Comparison of ENCODE assay signal across 8 mouse cellular contexts in genomic region chr13:23505662-23506345, GRCm38 (mm10). TPM values are rescaled to one million over a fixed set of nuclear protein-coding genes. Genes with fewer than 3 reads are reported as not detected.
DNase-seq lines count a peak whose midpoint lies in the region; ATAC-seq and TF ChIP-seq lines count a peak whose summit lies in the region.

No protein-coding gene starts in this region.

- peak; percentile 17; the same call in 1 of the 2 replicates for ATAC-seq in megakaryocyte-erythroid progenitor cell, adult 5-6 weeks (replicated peaks; ENCODE audit: low FRiP score, low TSS enrichment, poor library complexity, severe bottlenecking)

- TF ChIP-seq EP300 in ES-Bruce4 (IDR thresholded peaks at IDR 0.05; ENCODE audit: insufficient read depth, low read depth, low read length): no peak

- no peak for TF ChIP-seq CTCF in ES-Bruce4 (IDR thresholded peaks at IDR 0.05; ENCODE audit: low read depth, low read length)
- TF ChIP-seq CTCF in layer of hippocampus, adult 2 months (conservative IDR thresholded peaks at IDR 0.05): no peak; the same call in 1 of the 2 replicates

- no peaks in the 10 kb centered on the region for H3K36me3 ChIP-seq in ES-Bruce4 (ENCODE audit: control insufficient read depth, insufficient read depth, low read length, poor library complexity, severe bottlenecking)
- H3K36me3 ChIP-seq in hindbrain, embryonic 10.5 days: no peaks in the 10 kb centered on the region

- H3K9ac ChIP-seq in ES-Bruce4 (ENCODE audit: low read depth, poor library complexity, severe bottlenecking): peak overlapping the region; percentile 71

- peak overlapping the region; percentile 79 for H3K4me3 ChIP-seq in ES-Bruce4 (ENCODE audit: low read depth, low read length)
- peak overlapping the region; percentile 55 for H3K4me3 ChIP-seq in hindbrain, embryonic 10.5 days
- no peak overlapping the region for H3K4me3 ChIP-seq in layer of hippocampus, adult 2 months

- peaks cover 8% of the 10 kb centered on the region for H3K4me1 ChIP-seq in ES-Bruce4 (ENCODE audit: control insufficient read depth, insufficient read depth, low read length)
- peaks cover 46% of the 10 kb centered on the region for H3K4me1 ChIP-seq in hindbrain, embryonic 10.5 days (replicated peaks)

- no peaks in the 10 kb centered on the region for H3K9me3 ChIP-seq in ES-Bruce4 (replicated peaks; ENCODE audit: control insufficient read depth, insufficient read depth, low read length, poor library complexity, severe bottlenecking)
- H3K9me3 ChIP-seq in hindbrain, embryonic 10.5 days: no peaks in the 10 kb centered on the region

- 4% methylated on average over 14 of the region's 14 CpGs for WGBS in hindbrain, embryonic 10.5 days

- H3K27ac ChIP-seq in ES-Bruce4 (ENCODE audit: insufficient read depth, low read length): peak overlapping the region; percentile 76
- H3K27ac ChIP-seq in hindbrain, embryonic 10.5 days: peak overlapping the region; percentile 71
- no peak overlapping the region for H3K27ac ChIP-seq in layer of hippocampus, adult 2 months

- DNase-seq in adrenal gland, postnatal 14 days: peak; percentile 22
- no peak for DNase-seq in adrenal gland, adult 18-20 months (ENCODE audit: low spot score in 2 of 2)
- peak; percentile 56 for DNase-seq in hindbrain, embryonic 10.5 days (ENCODE audit: low spot score)
- DNase-seq in layer of hippocampus, adult 2 months (ENCODE audit: low spot score in 2 of 2): no peak
- no peak for DNase-seq in layer of hippocampus, postnatal 10 days (ENCODE audit: low spot score in 2 of 2)
- no peak for DNase-seq in kidney, adult 18-20 months

- TF ChIP-seq POLR2A in ES-Bruce4 (IDR thresholded peaks at IDR 0.05; ENCODE audit: insufficient read depth, low read length): no peak

- H3K27me3 ChIP-seq in ES-Bruce4 (ENCODE audit: control insufficient read depth, insufficient read depth, low read length, poor library complexity, severe bottlenecking): no peaks in the 10 kb centered on the region
- H3K27me3 ChIP-seq in hindbrain, embryonic 10.5 days (ENCODE audit: insufficient read depth, poor library complexity, severe bottlenecking): no peaks in the 10 kb centered on the region

RNA-seq across cellular contexts. Expression of gene Btn2a2, which starts 17.1 kb away (rescaled TPM):
- not detected in 2 replicates for total RNA-seq in adrenal gland, postnatal 14 days (2021)
- not detected for total RNA-seq in adrenal gland, adult 18-20 months (2021)
- polyA plus RNA-seq in ES-Bruce4 (2011; ENCODE audit: insufficient read depth, insufficient read length, low read depth, missing spikeins): 0.91 and 1.9 TPM in 2 replicates
- polyA plus RNA-seq in hindbrain, embryonic 10.5 days (2016; fragmentation: Nextera tagmentation; extraction: Ambion mirVana): 0.29 and 0.35 TPM in 2 replicates
- not detected in 2 replicates for total RNA-seq in megakaryocyte-erythroid progenitor cell, adult 5-6 weeks (2014; fragmentation: Nextera tagmentation)
- not detected in 2 replicates for total RNA-seq in megakaryocyte-erythroid progenitor cell, adult 5-6 weeks (2017)
- total RNA-seq in layer of hippocampus, adult 2 months (2021): under 1 TPM; 0.49 to 0.52 TPM
- under 1 TPM; 0.53 to 0.58 TPM for total RNA-seq in layer of hippocampus, postnatal 10 days (2021)

RNA-seq across cellular contexts. Expression of gene Hist1h4h, which starts 25.0 kb away (rescaled TPM):
- total RNA-seq in adrenal gland, postnatal 14 days (2021): 699 and 771 TPM in 2 replicates
- total RNA-seq in adrenal gland, adult 18-20 months (2021): 100 to 1,000 TPM; 400 to 445 TPM
- polyA plus RNA-seq in ES-Bruce4 (2011; ENCODE audit: insufficient read depth, insufficient read length, low read depth, missing spikeins): 16.9 and 19.1 TPM in 2 replicates
- 5.8 and 7.4 TPM in 2 replicates for polyA plus RNA-seq in hindbrain, embryonic 10.5 days (2016; fragmentation: Nextera tagmentation; extraction: Ambion mirVana)
- 115 and 209 TPM in 2 replicates for total RNA-seq in megakaryocyte-erythroid progenitor cell, adult 5-6 weeks (2014; fragmentation: Nextera tagmentation)
- total RNA-seq in megakaryocyte-erythroid progenitor cell, adult 5-6 weeks (2017): 683 and 1,187 TPM in 2 replicates
- total RNA-seq in layer of hippocampus, adult 2 months (2021): 100 to 1,000 TPM; 333 to 344 TPM
- total RNA-seq in layer of hippocampus, postnatal 10 days (2021): 100 to 1,000 TPM; 280 to 315 TPM

RNA-seq across cellular contexts. Expression of gene Hist1h2af, which starts 27.9 kb away (rescaled TPM):
- 182 and 192 TPM in 2 replicates for total RNA-seq in adrenal gland, postnatal 14 days (2021)
- total RNA-seq in adrenal gland, adult 18-20 months (2021): 10 to 100 TPM in 1 of 2 experiments, 1 to 10 TPM in 1; 8.5 to 12.6 TPM
- 68.8 and 97.9 TPM in 2 replicates for polyA plus RNA-seq in ES-Bruce4 (2011; ENCODE audit: insufficient read depth, insufficient read length, low read depth, missing spikeins)
- 7.8 and 9.2 TPM in 2 replicates for polyA plus RNA-seq in hindbrain, embryonic 10.5 days (2016; fragmentation: Nextera tagmentation; extraction: Ambion mirVana)
- 41.1 and 66.5 TPM in 2 replicates for total RNA-seq in megakaryocyte-erythroid progenitor cell, adult 5-6 weeks (2014; fragmentation: Nextera tagmentation)
- 1,297 and 1,759 TPM in 2 replicates for total RNA-seq in megakaryocyte-erythroid progenitor cell, adult 5-6 weeks (2017)
- 10 to 100 TPM in 1 of 2 experiments, 1 to 10 TPM in 1; 6.9 to 12.2 TPM for total RNA-seq in layer of hippocampus, adult 2 months (2021)
- 10 to 100 TPM; 45.7 to 51.3 TPM for total RNA-seq in layer of hippocampus, postnatal 10 days (2021)

RNA-seq across cellular contexts. Expression of gene Hist1h3g, which starts 29.4 kb away (rescaled TPM):
- total RNA-seq in adrenal gland, postnatal 14 days (2021): 64.2 and 80.0 TPM in 2 replicates
- total RNA-seq in adrenal gland, adult 18-20 months (2021): 1 to 10 TPM; 3.8 to 4.7 TPM
- polyA plus RNA-seq in ES-Bruce4 (2011; ENCODE audit: insufficient read depth, insufficient read length, low read depth, missing spikeins): 8.9 and 16.9 TPM in 2 replicates
- 3.3 and 6.0 TPM in 2 replicates for polyA plus RNA-seq in hindbrain, embryonic 10.5 days (2016; fragmentation: Nextera tagmentation; extraction: Ambion mirVana)
- 189 and 293 TPM in 2 replicates for total RNA-seq in megakaryocyte-erythroid progenitor cell, adult 5-6 weeks (2014; fragmentation: Nextera tagmentation)
- 189 and 625 TPM in 2 replicates for total RNA-seq in megakaryocyte-erythroid progenitor cell, adult 5-6 weeks (2017)
- total RNA-seq in layer of hippocampus, adult 2 months (2021): 1 to 10 TPM; 3.6 to 5.5 TPM
- 10 to 100 TPM; 19.1 to 19.9 TPM for total RNA-seq in layer of hippocampus, postnatal 10 days (2021)

RNA-seq across cellular contexts. Expression of gene Hist1h2bh, which starts 37.4 kb away (rescaled TPM):
- total RNA-seq in adrenal gland, postnatal 14 days (2021): 18.0 and 26.2 TPM in 2 replicates
- 1 to 10 TPM; 1.8 to 2.2 TPM for total RNA-seq in adrenal gland, adult 18-20 months (2021)
- polyA plus RNA-seq in ES-Bruce4 (2011; ENCODE audit: insufficient read depth, insufficient read length, low read depth, missing spikeins): 3.9 and 4.2 TPM in 2 replicates
- polyA plus RNA-seq in hindbrain, embryonic 10.5 days (2016; fragmentation: Nextera tagmentation; extraction: Ambion mirVana): 0.51 and 1.1 TPM in 2 replicates
- total RNA-seq in megakaryocyte-erythroid progenitor cell, adult 5-6 weeks (2014; fragmentation: Nextera tagmentation): 31.9 and 110 TPM in 2 replicates
- 85.7 and 165 TPM in 2 replicates for total RNA-seq in megakaryocyte-erythroid progenitor cell, adult 5-6 weeks (2017)
- 1 to 10 TPM in 1 of 2 experiments, under 1 TPM in 1; 0.39 to 1.2 TPM for total RNA-seq in layer of hippocampus, adult 2 months (2021)
- total RNA-seq in layer of hippocampus, postnatal 10 days (2021): 1 to 10 TPM; 5.1 TPM

Comparison
In these comparisons a context has a peak if more than half of its experiments do, and no peak if none do; other contexts are left out.
1. DNase-seq: peak in adrenal gland, postnatal 14 days (single experiment) and hindbrain, embryonic 10.5 days (single experiment); none in adrenal gland, adult 18-20 months (0 of 2), layer of hippocampus, adult 2 months (0 of 2), layer of hippocampus, postnatal 10 days (0 of 2) and kidney, adult 18-20 months (single experiment).